Mouse (Mus musculus): ENCODE results near the gene Smyd3.

GRCm38 (mm10) chr1:179480862-179481261 lies 37.0 kb downstream of the Smyd3 start:
- TF ChIP-seq CTCF (IDR thresholded peaks at IDR 0.05; ENCODE audit: low read depth, low read length) (no peak), POLR2A (IDR thresholded peaks at IDR 0.05; ENCODE audit: borderline replicate concordance, low read depth, low read length) (no peak)

Data from bone marrow macrophage, adult 2 months (primary cell).